Mouse (Mus musculus) testis, adult 2 months (tissue): ENCODE results near the gene Gdf7.

Experiments
- CTCF ChIP-seq: fragments of 200-500 bp; IDR thresholded peaks from 2 replicates; pipeline ENCODE4 v1.5.1; 2012; ENCODE audit warnings: low read depth, mild to moderate bottlenecking, inconsistent platforms, low read length, moderate library complexity; ENCODE audit not compliant: control insufficient read depth, insufficient read depth, insufficient replicate concordance
- POLR2A ChIP-seq: fragments of 200-500 bp; IDR thresholded peaks from 2 replicates; pipeline ENCODE4 v1.6.1; 2012; ENCODE audit warnings: low read depth, mild to moderate bottlenecking, inconsistent platforms, low read length, moderate library complexity; ENCODE audit not compliant: control insufficient read depth

DNA sequence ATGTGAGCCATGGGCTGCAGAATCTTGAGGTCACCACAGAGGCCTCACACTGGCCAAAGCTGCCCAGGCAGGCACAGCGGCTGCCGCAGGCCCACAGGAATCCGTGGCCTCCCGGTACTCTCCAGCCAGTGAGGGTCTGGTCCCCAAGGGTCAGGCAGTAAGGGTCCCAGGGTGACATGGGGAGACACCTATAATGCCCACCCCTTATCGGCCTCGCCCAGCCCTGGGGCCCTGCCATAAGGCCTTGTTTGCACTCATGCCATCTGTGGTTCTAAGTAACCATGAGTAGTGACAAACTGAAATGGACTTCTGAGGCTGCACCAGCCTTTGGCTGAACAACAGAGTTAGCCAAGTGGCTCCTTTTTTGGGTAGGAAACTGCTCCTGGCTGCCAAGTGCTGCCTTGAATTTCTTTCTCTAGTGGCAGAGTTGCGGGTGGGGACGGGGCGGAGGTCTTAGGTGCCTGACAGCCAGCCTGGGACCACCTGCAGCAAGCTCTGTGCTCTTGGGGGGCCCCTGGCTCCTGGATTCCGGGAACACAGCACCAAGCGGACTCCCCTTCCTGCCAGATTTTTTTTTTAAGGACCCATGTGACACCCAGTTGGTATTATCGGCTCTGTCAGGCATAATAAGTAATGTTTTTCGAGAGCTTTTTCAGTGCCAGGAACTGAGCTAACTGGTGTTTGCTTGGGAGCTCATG is 23.6 kb upstream of the Gdf7 start:
- TF ChIP-seq POLR2A (no peak), CTCF (no peak)
